Mouse (Mus musculus): Measurements from ENCODE around the gene Anapc2. TPM values are rescaled to one million over a fixed set of nuclear protein-coding genes. Genes with fewer than 3 reads are reported as not detected.

Anapc2 gene
- polyA plus RNA-seq, 1 experiment = 89.4 TPM

DNA sequence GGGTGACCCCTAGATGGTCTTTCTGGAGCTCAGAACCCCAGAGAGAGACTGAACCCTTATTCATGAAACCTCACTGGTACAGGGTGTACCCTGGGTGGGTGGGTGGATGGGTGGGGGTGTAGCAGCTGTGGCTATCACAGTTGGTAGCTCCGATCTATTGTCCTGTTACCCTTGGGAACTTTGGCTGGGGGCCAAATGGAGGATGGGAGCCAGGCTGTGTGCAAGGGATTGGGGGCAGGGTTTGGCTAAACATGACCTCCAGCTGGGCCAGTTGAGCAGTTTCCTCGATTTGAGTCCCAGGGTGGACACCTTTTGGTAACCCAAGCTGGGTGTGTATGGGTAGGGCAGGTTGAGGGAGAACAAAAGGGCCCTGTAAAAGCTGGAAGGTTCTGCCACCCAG lies 5.6 kb upstream of the Anapc2 start:
- Histone ChIP-seq H3K79me3 (ENCODE audit: low read depth) (peaks cover 19% of the 10 kb centered on the region), H3K36me3 (ENCODE audit: control insufficient read depth, insufficient read depth) (peaks cover 18% of the 10 kb centered on the region), H3K27me3 (ENCODE audit: control insufficient read depth, insufficient read depth, insufficient read length) (no peaks in the 10 kb centered on the region), H3K4me3 (ENCODE audit: insufficient read depth, poor library complexity, severe bottlenecking) (no peak overlapping the region), H3ac (ENCODE audit: control insufficient read depth, insufficient read length, low read depth) (no peak overlapping the region), H3K79me2 (ENCODE audit: control insufficient read depth, insufficient read depth) (peaks cover 71% of the 10 kb centered on the region)
- TF ChIP-seq USF1 (IDR thresholded peaks at IDR 0.05; ENCODE audit: low read depth) (no peak), CEBPB (IDR thresholded peaks at IDR 0.05; ENCODE audit: low read depth) (no peak), MYOD1 (IDR thresholded peaks at IDR 0.05; ENCODE audit: control insufficient read depth, insufficient read length, low read depth) (no peak), MYOG (IDR thresholded peaks at IDR 0.05; ENCODE audit: control insufficient read depth, extremely low read depth, insufficient read length) (no peak), CTCF (IDR thresholded peaks at IDR 0.05; ENCODE audit: control insufficient read depth, insufficient read depth, insufficient read length) (no peak), FOSL1 (IDR thresholded peaks at IDR 0.05; ENCODE audit: insufficient read depth, low read length, poor library complexity, severe bottlenecking) (no peak)

DNA sequence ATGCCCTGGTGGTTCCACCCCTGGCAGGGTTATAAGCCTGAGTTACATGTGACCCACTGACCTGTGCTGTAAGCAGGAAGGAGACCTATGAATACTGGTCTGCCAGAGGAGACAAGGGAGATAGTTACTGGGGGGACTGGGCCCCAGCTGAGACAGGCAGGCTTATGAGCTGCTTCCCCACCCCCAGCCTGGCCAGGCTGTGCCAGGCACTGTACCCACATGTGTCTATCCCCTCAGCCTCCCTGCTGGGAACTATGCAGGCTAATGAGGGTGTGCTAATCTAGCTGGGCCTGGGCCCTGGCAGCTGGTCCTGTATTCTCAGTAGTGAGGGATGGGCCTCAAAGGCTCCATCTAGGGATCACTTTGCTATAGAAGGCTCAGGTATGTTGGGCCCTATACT lies 5.0 kb upstream of the Anapc2 start:
- H3K79me2 ChIP-seq (ENCODE audit: control insufficient read depth, insufficient read depth) = peaks cover 76% of the 10 kb centered on the region
- peaks cover 18% of the 10 kb centered on the region for H3K36me3 ChIP-seq (ENCODE audit: control insufficient read depth, insufficient read depth)
- H3K79me3 ChIP-seq (ENCODE audit: low read depth) = peaks cover 19% of the 10 kb centered on the region
- TF ChIP-seq CTCF (IDR thresholded peaks at IDR 0.05; ENCODE audit: control insufficient read depth, insufficient read depth, insufficient read length) = no peak
- TF ChIP-seq CEBPB (IDR thresholded peaks at IDR 0.05; ENCODE audit: low read depth) = no peak
- no peak for TF ChIP-seq MAX (IDR thresholded peaks at IDR 0.05)
- TF ChIP-seq FOSL1 (IDR thresholded peaks at IDR 0.05; ENCODE audit: insufficient read depth, low read length, poor library complexity, severe bottlenecking) = no peak
- no peak for TF ChIP-seq USF1 (IDR thresholded peaks at IDR 0.05; ENCODE audit: low read depth)
- no peak for TF ChIP-seq MYOD1 (IDR thresholded peaks at IDR 0.05; ENCODE audit: control insufficient read depth, insufficient read length, low read depth)
- TF ChIP-seq MYOG (IDR thresholded peaks at IDR 0.05; ENCODE audit: control insufficient read depth, extremely low read depth, insufficient read length) = no peak
- no peaks in the 10 kb centered on the region for H3K27me3 ChIP-seq (ENCODE audit: control insufficient read depth, insufficient read depth, insufficient read length)
- no peak overlapping the region for H3K4me3 ChIP-seq (ENCODE audit: insufficient read depth, poor library complexity, severe bottlenecking)
- no peak overlapping the region for H3ac ChIP-seq (ENCODE audit: control insufficient read depth, insufficient read length, low read depth)

DNA sequence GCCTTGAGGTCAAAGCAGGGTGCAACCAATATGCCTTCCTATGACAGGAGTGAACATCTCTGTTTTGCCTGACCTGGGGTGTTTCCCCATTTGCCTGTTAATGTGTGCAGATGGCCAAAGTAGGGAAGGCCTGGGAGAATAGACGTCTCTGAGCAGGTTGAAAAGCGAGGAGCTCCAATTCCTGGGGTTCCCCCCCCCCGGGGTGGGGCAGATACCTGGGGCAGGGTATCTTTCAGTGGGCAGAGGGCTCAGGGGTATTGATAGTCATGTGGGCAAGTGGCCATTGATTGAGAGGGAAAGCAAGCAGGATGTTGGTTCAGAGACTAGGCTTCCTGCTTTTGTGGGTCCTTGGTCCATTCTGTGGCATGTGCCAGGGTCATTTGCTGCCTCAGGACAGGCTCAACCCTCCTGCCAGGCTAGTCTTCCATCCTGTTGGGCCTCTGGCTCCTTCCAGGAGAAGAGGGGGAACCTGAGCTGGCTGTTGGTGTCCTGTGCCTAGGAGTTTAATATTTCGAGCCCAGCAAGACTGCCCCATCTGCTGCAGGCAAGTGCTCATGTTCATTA lies 4.5 kb upstream of the Anapc2 start:
- peaks cover 79% of the 10 kb centered on the region for H3K79me2 ChIP-seq (ENCODE audit: control insufficient read depth, insufficient read depth)
- H3K27me3 ChIP-seq (ENCODE audit: control insufficient read depth, insufficient read depth, insufficient read length) = no peaks in the 10 kb centered on the region
- no peak overlapping the region for H3ac ChIP-seq (ENCODE audit: control insufficient read depth, insufficient read length, low read depth)
- TF ChIP-seq CTCF (IDR thresholded peaks at IDR 0.05; ENCODE audit: control insufficient read depth, insufficient read depth, insufficient read length) = no peak
- no peak for TF ChIP-seq MAX (IDR thresholded peaks at IDR 0.05)
- TF ChIP-seq MYOG (IDR thresholded peaks at IDR 0.05; ENCODE audit: control insufficient read depth, extremely low read depth, insufficient read length) = no peak
- TF ChIP-seq USF1 (IDR thresholded peaks at IDR 0.05; ENCODE audit: low read depth) = no peak
- no peak for TF ChIP-seq MYOD1 (IDR thresholded peaks at IDR 0.05; ENCODE audit: control insufficient read depth, insufficient read length, low read depth)
- TF ChIP-seq FOSL1 (IDR thresholded peaks at IDR 0.05; ENCODE audit: insufficient read depth, low read length, poor library complexity, severe bottlenecking) = no peak
- TF ChIP-seq CEBPB (IDR thresholded peaks at IDR 0.05; ENCODE audit: low read depth) = no peak
- peaks cover 22% of the 10 kb centered on the region for H3K79me3 ChIP-seq (ENCODE audit: low read depth)
- peaks cover 18% of the 10 kb centered on the region for H3K36me3 ChIP-seq (ENCODE audit: control insufficient read depth, insufficient read depth)
- H3K4me3 ChIP-seq (ENCODE audit: insufficient read depth, poor library complexity, severe bottlenecking) = no peak overlapping the region

DNA sequence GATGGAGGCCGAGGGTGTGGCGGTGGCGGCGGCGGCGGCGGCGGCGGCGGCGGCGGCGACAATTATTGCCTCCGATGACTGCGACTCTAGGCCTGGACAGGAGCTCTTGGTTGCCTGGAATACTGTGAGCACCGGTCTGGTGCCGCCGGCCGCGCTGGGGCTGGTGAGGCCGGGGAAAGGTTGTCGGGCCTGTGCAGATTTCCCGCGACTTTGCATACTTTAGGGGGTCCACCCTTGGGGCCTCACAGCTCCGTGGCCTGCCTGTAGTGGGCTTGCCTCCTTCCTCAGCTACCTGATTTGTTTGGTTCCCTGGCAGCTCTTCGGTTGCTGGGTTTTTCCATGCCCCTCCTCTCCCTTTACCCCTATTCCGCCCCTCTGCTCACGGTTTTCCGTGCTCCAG lies 237 bp downstream of the Anapc2 start:
- no peaks in the 10 kb centered on the region for H3K27me3 ChIP-seq (ENCODE audit: control insufficient read depth, insufficient read depth, insufficient read length)
- peaks cover 59% of the 10 kb centered on the region for H3K79me2 ChIP-seq (ENCODE audit: control insufficient read depth, insufficient read depth)
- peak overlapping the region; percentile 97 for H3K4me3 ChIP-seq (ENCODE audit: insufficient read depth, poor library complexity, severe bottlenecking)
- TF ChIP-seq CEBPB (IDR thresholded peaks at IDR 0.05; ENCODE audit: low read depth) (no peak), MYOG (IDR thresholded peaks at IDR 0.05; ENCODE audit: control insufficient read depth, extremely low read depth, insufficient read length) (no peak), MYOD1 (IDR thresholded peaks at IDR 0.05; ENCODE audit: control insufficient read depth, insufficient read length, low read depth) (no peak), MAX (IDR thresholded peaks at IDR 0.05) (no peak), FOSL1 (IDR thresholded peaks at IDR 0.05; ENCODE audit: insufficient read depth, low read length, poor library complexity, severe bottlenecking) (no peak), USF1 (IDR thresholded peaks at IDR 0.05; ENCODE audit: low read depth) (no peak), CTCF (IDR thresholded peaks at IDR 0.05; ENCODE audit: control insufficient read depth, insufficient read depth, insufficient read length) (no peak)
- H3K79me3 ChIP-seq (ENCODE audit: low read depth) = peaks cover 30% of the 10 kb centered on the region
- H3ac ChIP-seq (ENCODE audit: control insufficient read depth, insufficient read length, low read depth) = peak overlapping the region; percentile 78
- peaks cover 62% of the 10 kb centered on the region for H3K36me3 ChIP-seq (ENCODE audit: control insufficient read depth, insufficient read depth)

DNA sequence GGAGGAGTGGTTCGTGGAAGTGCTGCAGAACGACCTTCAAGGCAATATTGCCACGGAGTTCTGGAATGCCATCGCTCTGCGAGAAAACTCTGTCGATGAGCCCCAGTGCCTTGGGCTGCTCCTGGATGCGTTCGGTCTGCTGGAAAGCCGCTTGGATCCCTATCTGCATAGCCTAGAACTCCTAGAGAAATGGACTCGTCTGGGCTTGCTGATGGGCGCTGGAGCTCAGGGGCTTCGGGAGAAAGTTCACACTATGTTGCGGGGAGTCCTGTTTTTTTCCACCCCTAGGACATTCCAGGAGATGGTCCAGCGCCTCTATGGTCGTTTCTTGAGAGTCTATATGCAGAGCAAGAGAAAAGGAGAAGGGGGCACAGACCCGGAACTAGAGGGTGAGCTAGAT lies 732 bp downstream of the Anapc2 start:
- H3K79me3 ChIP-seq (ENCODE audit: low read depth) = peaks cover 29% of the 10 kb centered on the region
- TF ChIP-seq CEBPB (IDR thresholded peaks at IDR 0.05; ENCODE audit: low read depth) (no peak), FOSL1 (IDR thresholded peaks at IDR 0.05; ENCODE audit: insufficient read depth, low read length, poor library complexity, severe bottlenecking) (no peak), CTCF (IDR thresholded peaks at IDR 0.05; ENCODE audit: control insufficient read depth, insufficient read depth, insufficient read length) (no peak), MYOG (IDR thresholded peaks at IDR 0.05; ENCODE audit: control insufficient read depth, extremely low read depth, insufficient read length) (no peak), MAX (IDR thresholded peaks at IDR 0.05) (no peak), MYOD1 (IDR thresholded peaks at IDR 0.05; ENCODE audit: control insufficient read depth, insufficient read length, low read depth) (no peak), USF1 (IDR thresholded peaks at IDR 0.05; ENCODE audit: low read depth) (no peak)
- H3ac ChIP-seq (ENCODE audit: control insufficient read depth, insufficient read length, low read depth) = peak overlapping the region; percentile 78
- peaks cover 65% of the 10 kb centered on the region for H3K36me3 ChIP-seq (ENCODE audit: control insufficient read depth, insufficient read depth)
- H3K27me3 ChIP-seq (ENCODE audit: control insufficient read depth, insufficient read depth, insufficient read length) = no peaks in the 10 kb centered on the region
- H3K79me2 ChIP-seq (ENCODE audit: control insufficient read depth, insufficient read depth) = peaks cover 56% of the 10 kb centered on the region
- peak overlapping the region; percentile 97 for H3K4me3 ChIP-seq (ENCODE audit: insufficient read depth, poor library complexity, severe bottlenecking)
